Mouse (Mus musculus) ES-CJ7 (cell line): ENCODE results near the gene Uba1.

Source experiments
- DNase-seq: peaks from one replicate; pipeline ENCODE4 v3.0.0; 2011; ENCODE audit warnings: low read depth, low spot score

Gene Uba1

GRCm38 (mm10) chrX:20658026-20658652, at the start of gene Uba1:
Gene Uba1, plus strand, starts transcription at chrX:20658326.
- peak; percentile 93 for DNase-seq

- no peak for DNase-seq
These were observed 49.6 kb upstream of the Uba1 start for GRCm38 (mm10) chrX:20608500-20608899.

- DNase-seq = no peak
These were observed 41.3 kb upstream of the Uba1 start for GRCm38 (mm10) chrX:20616861-20617175.

- peak; percentile 77 for DNase-seq
These were observed 40.8 kb upstream of the Uba1 start, which contains the start of the genes Rbm10 and Ndufb11 for GRCm38 (mm10) chrX:20617176-20617902. Gene Rbm10, plus strand, starts transcription at chrX:20617503. Gene Ndufb11, minus strand, starts transcription at chrX:20617619.

GRCm38 (mm10) chrX:20617903-20618399, 40.2 kb upstream of the Uba1 start:
- DNase-seq = peak; percentile 34

GRCm38 (mm10) chrX:20638141-20638540, 20.0 kb upstream of the Uba1 start:
- DNase-seq = no peak

- no peak for DNase-seq
These were observed 13.3 kb upstream of the Uba1 start for GRCm38 (mm10) chrX:20644780-20645179.

- no peak for DNase-seq
These were observed 533 bp upstream of the Uba1 start for GRCm38 (mm10) chrX:20657593-20657992.

- DNase-seq = peak; percentile 48
These were observed 823 bp downstream of the Uba1 start for GRCm38 (mm10) chrX:20658891-20659406.

GRCm38 (mm10) chrX:20662317-20662715, 4.2 kb downstream of the Uba1 start:
- DNase-seq = peak; percentile 60

GRCm38 (mm10) chrX:20662716-20663443, 4.8 kb downstream of the Uba1 start:
- peak; percentile 89 for DNase-seq

- DNase-seq = peak; percentile 15
These were observed 5.3 kb downstream of the Uba1 start for GRCm38 (mm10) chrX:20663444-20663790.

GRCm38 (mm10) chrX:20687519-20688067, 29.5 kb downstream of the Uba1 start, which contains the start of gene Cdk16:
Gene Cdk16, plus strand, starts transcription at chrX:20687954.
- DNase-seq = peak; percentile 94

GRCm38 (mm10) chrX:20688068-20688547, 30.0 kb downstream of the Uba1 start:
- DNase-seq = peak; percentile 89

- DNase-seq = peak; percentile 73
These were observed 30.5 kb downstream of the Uba1 start for GRCm38 (mm10) chrX:20688615-20689014.

- no peak for DNase-seq
These were observed 33.4 kb downstream of the Uba1 start for GRCm38 (mm10) chrX:20691566-20691965.

GRCm38 (mm10) chrX:20692616-20693015, 34.5 kb downstream of the Uba1 start:
- peak; percentile 11 for DNase-seq

- no peak for DNase-seq
These were observed 37.7 kb downstream of the Uba1 start for GRCm38 (mm10) chrX:20695842-20696241.

- peak; percentile 55 for DNase-seq
These were observed 45.7 kb downstream of the Uba1 start, which contains the start of gene Usp11 for GRCm38 (mm10) chrX:20703741-20704290. Gene Usp11, plus strand, starts transcription at chrX:20703906.

GRCm38 (mm10) chrX:20704295-20705082, 46.4 kb downstream of the Uba1 start:
- peak; percentile 94 for DNase-seq

GRCm38 (mm10) chrX:20705083-20705402, 46.9 kb downstream of the Uba1 start:
- no peak for DNase-seq
